Mouse (Mus musculus) right cerebral cortex, postnatal 14 days (tissue): ENCODE data around the gene Insrr.
A peak's percentile ranks its signal among the peaks of the same experiment; 100 is the strongest.

Source experiments
- DNase-seq: peaks from one replicate; pipeline ENCODE4 v3.0.0; 2022

Insrr gene

GRCm38 (mm10) chr3:87796736-87797334, at the start of gene Insrr:
TSS of gene Insrr (plus strand) at chr3:87796951.
- no peak for DNase-seq

GRCm38 (mm10) chr3:87748431-87748830, 48.3 kb upstream of the Insrr start, which contains the start of gene Lrrc71:
TSS of gene Lrrc71 (minus strand) at chr3:87748625.
- no peak for DNase-seq

- DNase-seq: peak; percentile 48
Observed at GRCm38 (mm10) chr3:87749036-87749435, 47.7 kb upstream of the Insrr start.

- no peak for DNase-seq
Observed at GRCm38 (mm10) chr3:87749977-87750376, 46.8 kb upstream of the Insrr start.

GRCm38 (mm10) chr3:87752567-87752966, 44.2 kb upstream of the Insrr start:
- no peak for DNase-seq

GRCm38 (mm10) chr3:87753829-87754228, 42.9 kb upstream of the Insrr start:
- DNase-seq: no peak

GRCm38 (mm10) chr3:87755964-87756363, 40.8 kb upstream of the Insrr start:
- DNase-seq: peak; percentile 91

GRCm38 (mm10) chr3:87756488-87756887, 40.3 kb upstream of the Insrr start:
- DNase-seq: no peak

GRCm38 (mm10) chr3:87758641-87759040, 38.1 kb upstream of the Insrr start:
- DNase-seq: no peak

GRCm38 (mm10) chr3:87761408-87762375, 35.1 kb upstream of the Insrr start:
- DNase-seq: no peak

GRCm38 (mm10) chr3:87763202-87763601, 33.5 kb upstream of the Insrr start:
- DNase-seq: no peak

GRCm38 (mm10) chr3:87763683-87764289, 33.0 kb upstream of the Insrr start:
- peak; percentile 82 for DNase-seq

GRCm38 (mm10) chr3:87764506-87764905, 32.2 kb upstream of the Insrr start:
- DNase-seq: no peak

- DNase-seq: no peak
Observed at GRCm38 (mm10) chr3:87765091-87765490, 31.7 kb upstream of the Insrr start.

- DNase-seq: no peak
Observed at GRCm38 (mm10) chr3:87765631-87766283, 31.0 kb upstream of the Insrr start.

GRCm38 (mm10) chr3:87766284-87766667, 30.5 kb upstream of the Insrr start:
- no peak for DNase-seq

GRCm38 (mm10) chr3:87767764-87768163, 29.0 kb upstream of the Insrr start:
- DNase-seq: no peak

- DNase-seq: no peak
Observed at GRCm38 (mm10) chr3:87768431-87768830, 28.3 kb upstream of the Insrr start.

- peak; percentile 57 for DNase-seq
Observed at GRCm38 (mm10) chr3:87768844-87769243, 27.9 kb upstream of the Insrr start.

GRCm38 (mm10) chr3:87769506-87769905, 27.2 kb upstream of the Insrr start:
- no peak for DNase-seq

GRCm38 (mm10) chr3:87770280-87770679, 26.5 kb upstream of the Insrr start:
- no peak for DNase-seq

- no peak for DNase-seq
Observed at GRCm38 (mm10) chr3:87771088-87771487, 25.7 kb upstream of the Insrr start.

- no peak for DNase-seq
Observed at GRCm38 (mm10) chr3:87778283-87778682, 18.5 kb upstream of the Insrr start.
